Mouse (Mus musculus): ENCODE data around the gene Ttll13.
A peak's percentile ranks its signal among the peaks of the same experiment; 100 is the strongest.

Ttll13 gene

GRCm38 (mm10) chr7:80215398-80215797, 30.8 kb upstream of the Ttll13 start:
- DNase-seq: peak; percentile 64

- DNase-seq: peak; percentile 49
Measured at GRCm38 (mm10) chr7:80216566-80216965, 29.6 kb upstream of the Ttll13 start.

GRCm38 (mm10) chr7:80218666-80219065, 27.5 kb upstream of the Ttll13 start:
- no peak for DNase-seq

DNA sequence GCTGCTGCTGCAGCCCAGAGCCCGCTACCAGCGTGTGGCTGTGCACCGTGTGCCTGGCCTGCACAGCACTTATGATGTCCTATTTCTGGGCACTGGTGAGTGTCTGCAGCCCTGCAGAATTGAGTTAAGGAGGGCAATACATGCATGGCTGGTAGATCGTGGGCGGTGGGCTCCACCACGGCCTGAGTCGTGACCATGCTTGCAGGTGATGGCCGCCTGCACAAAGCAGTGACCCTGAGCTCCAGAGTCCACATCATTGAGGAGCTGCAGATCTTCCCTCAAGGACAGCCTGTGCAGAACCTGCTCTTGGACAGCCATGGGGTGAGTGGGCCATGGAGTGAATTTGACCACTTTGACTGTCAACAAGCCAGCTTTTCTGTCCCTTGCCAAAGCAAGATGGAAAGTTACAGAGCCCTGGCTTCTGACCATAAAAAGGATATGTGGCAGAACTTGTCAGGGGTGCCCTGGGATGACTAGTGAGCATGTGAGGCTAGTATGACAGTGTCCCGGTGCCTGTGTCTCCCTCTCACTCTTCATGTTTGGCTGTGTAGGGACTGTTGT, 25.9 kb upstream of the Ttll13 start:
- no peak for DNase-seq

GRCm38 (mm10) chr7:80221179-80221750, 24.9 kb upstream of the Ttll13 start:
- DNase-seq: no peak

DNA sequence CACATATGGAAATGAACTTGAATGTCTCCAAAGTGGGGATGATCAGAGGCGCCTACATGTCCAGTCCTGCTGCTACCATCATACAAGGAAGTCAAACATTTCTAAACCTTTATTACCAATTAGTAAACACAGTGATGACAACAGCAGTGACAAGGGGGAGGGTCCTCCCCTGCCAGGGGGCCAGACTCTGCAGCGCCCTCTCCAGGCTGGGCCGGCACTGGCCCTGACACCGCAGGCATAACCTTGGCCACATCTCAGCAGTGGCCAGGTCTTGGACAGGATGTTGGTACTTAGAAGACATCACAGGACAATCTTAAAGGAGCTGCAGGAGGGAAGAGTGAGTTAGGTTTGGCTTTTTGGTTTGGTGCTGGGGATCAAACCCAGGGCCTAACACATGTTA, 19.1 kb upstream of the Ttll13 start:
- DNase-seq: no peak

- no peak for DNase-seq
Measured at GRCm38 (mm10) chr7:80230196-80230595, 16.0 kb upstream of the Ttll13 start.

DNA sequence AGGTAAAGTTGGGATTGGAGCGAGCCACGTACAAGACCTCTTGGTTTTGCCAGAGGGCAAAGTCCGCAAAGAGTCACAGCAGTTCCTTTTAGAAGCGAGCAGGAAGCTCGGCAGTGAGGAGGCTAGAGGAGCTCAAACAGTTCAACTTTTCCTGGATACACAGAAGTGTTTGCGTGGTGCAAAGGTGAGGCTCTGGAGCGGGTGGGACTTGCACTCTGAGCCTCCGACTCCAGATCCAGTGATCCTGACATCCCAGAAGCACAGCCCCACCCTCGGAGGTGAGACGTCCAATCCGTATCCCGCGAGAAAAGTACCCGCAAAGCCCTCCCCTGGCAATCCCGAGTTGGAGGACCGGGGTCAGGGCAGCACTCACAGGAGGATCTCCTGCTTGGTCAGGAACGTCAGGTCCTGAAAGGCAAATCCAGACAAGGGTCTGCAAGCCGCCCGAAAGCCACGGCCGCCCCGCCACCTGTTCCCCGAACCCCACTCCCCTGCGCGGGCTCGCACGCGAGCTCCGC, 14.1 kb upstream of the Ttll13 start:
- no peak for DNase-seq

- DNase-seq: peak; percentile 96
Measured at GRCm38 (mm10) chr7:80232489-80233029, 13.6 kb upstream of the Ttll13 start, which contains the start of the genes Cib1 and Gdpgp1. Cib1 (minus strand) TSS chr7:80232813. Gdpgp1 (plus strand) TSS chr7:80232865.

- DNase-seq: no peak
Measured at GRCm38 (mm10) chr7:80233799-80234198, 12.4 kb upstream of the Ttll13 start.

- no peak for DNase-seq
Measured at GRCm38 (mm10) chr7:80238542-80238941, 7.6 kb upstream of the Ttll13 start.

DNA sequence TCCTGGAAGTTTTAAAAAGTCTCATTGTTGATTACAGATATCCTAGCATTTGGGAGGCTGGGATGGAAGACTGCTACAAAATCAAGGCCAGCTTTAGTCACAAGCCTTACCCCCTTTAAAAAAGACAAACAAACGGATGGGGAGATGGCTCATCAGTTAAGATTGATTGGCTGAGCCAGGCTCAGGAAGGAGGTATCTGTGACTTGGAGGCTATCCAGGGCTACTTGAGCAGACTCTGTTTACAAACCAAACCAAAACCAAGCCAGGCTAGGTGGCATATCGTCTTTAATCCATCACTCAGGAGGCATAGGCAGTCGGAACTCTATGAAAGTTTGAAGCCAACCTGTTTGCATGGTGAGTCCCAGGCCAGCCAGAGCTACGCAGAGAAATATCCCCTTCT, 4.5 kb upstream of the Ttll13 start:
- DNase-seq: no peak

- DNase-seq: no peak
Measured at GRCm38 (mm10) chr7:80244851-80245250, 1.3 kb upstream of the Ttll13 start.

- DNase-seq: no peak
Measured at GRCm38 (mm10) chr7:80246859-80247258, 683 bp downstream of the Ttll13 start.

DNA sequence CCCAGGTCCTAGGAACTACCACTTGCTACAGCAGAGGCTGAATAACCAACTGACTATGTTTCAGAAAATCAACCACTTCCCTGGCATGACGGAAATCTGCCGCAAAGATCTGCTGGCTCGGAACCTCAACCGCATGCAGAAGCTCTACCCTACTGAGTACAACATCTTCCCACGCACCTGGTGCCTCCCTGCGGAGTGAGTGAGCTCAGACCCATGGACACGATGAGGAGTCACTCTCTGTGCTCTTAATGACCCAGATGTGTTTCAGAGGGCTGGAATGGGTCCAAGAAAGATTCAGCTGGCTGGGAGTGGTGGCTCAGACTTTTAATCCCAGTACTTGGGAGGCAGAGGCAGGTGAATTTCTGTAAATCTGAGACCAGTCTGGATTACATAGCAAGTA, 6.3 kb downstream of the Ttll13 start:
- no peak for DNase-seq

GRCm38 (mm10) chr7:80252886-80253285, 6.7 kb downstream of the Ttll13 start:
- DNase-seq: no peak

DNA sequence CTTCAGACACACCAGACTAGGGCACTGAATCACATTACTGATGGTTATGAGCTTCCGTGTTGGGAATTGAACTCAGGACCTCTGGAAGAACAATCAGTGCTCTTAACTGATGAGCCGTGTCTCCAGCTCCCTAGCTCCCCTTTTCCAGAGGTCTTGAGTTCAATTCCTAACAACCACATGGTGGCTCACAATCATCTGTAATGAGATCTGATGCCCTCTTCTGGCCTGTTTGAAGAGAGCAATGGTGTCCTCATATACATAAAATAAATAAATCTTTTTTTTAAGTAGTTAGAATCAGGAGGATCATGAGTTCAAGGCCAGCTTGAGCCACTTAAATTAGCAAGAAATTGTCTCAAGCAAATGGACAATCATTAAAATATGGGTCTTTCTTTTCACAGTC, 9.8 kb downstream of the Ttll13 start:
- DNase-seq: no peak

DNA sequence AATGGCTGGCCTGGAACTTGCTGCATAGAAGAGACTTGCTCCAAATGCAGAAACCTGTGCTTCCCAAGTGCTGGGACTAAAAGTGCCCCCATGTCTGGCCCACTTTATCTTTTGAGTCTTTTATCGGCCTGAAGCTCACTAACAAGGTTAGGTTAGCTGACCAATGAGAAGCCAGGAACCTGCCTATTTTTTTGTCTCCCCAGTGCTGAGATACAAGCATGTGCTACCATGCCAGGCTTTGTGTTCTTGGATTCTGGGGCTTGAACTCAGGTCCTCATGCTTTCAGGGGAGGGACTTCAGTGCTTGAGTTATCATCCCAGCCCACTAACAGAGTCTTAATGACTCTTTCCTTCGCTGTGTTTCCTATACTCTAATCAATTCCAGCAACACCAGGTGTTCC, 11.5 kb downstream of the Ttll13 start:
- no peak for DNase-seq

GRCm38 (mm10) chr7:80260625-80261371, 14.6 kb downstream of the Ttll13 start, which contains the start of gene Ngrn:
Ngrn (plus strand) TSS chr7:80261215.
- DNase-seq: peak; percentile 90

DNA sequence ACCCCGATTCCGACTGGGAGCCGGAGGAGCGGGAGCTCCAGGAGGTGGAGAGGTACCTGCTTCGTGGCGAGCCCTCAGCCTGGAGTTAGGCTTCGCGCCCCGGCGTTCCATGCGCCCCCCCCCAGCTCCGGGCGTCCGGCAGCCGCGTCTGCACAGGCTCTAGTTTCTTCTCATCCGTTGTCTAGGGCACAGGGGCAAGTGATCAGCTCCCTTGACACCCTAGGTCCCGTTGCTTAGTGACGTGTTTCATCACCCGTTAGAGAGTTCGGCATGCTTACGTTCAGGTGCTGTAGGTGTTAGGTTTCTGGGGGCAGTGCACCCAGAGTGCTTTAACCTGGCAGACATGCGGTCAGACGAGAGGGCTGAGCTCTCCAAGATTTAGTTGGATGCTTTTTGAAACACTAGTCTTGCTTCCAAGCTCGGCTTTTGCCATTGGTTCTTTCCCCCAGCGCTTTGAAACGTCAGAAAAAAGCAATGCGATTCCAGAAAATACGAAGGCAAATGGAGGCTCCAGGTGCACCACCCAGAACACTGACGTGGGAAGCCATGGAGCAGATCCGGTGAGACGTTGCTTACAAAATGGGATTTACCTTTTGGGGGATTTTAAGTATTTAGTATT, 15.3 kb downstream of the Ttll13 start:
- peak; percentile 27 for DNase-seq

- no peak for DNase-seq
Measured at GRCm38 (mm10) chr7:80264606-80265005, 18.4 kb downstream of the Ttll13 start.

DNA sequence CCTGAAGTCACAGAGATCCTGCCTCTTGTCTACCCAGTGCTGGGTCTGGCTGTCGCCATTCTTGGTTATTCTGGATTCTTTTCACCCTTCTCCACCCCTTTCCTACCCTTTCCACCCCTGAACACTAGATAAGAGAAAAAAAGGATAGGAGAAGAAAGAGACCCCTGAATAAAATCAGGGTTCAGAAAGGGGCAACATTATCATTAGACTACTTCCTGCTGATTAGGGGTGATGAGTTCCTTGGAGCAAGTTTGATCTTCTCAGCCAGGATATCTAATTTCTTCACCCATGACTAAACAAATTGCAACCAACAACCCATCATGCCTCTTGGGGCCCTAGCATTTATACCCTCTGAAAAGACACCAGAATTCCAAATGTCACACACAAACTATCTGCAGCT, 21.6 kb downstream of the Ttll13 start:
- no peak for DNase-seq

Measured in right cerebral cortex, adult 18-20 months (tissue).